Mouse (Mus musculus) right cerebral cortex, postnatal 36 days (tissue): ENCODE results near the gene Atp13a1.

Experiments
- DNase-seq, 2 experiments: peaks; one replicate each; pipeline ENCODE4 v3.0.0; 2022; ENCODE audit warnings: low spot score in 2 of 2, mixed read lengths in 1 of 2

The Atp13a1 gene

GRCm38 (mm10) chr8:69849899-69850298 lies 58.9 kb downstream of the Atp13a1 start:
- DNase-seq = no peak

GRCm38 (mm10) chr8:69850926-69851506 lies 60.1 kb downstream of the Atp13a1 start:
- no peak for DNase-seq

- DNase-seq = no peak
Measured at GRCm38 (mm10) chr8:69853869-69854268, 62.9 kb downstream of the Atp13a1 start.
